Mouse (Mus musculus): Measurements from ENCODE around the gene Gnai3. TPM values are rescaled to one million over a fixed set of nuclear protein-coding genes. Genes with fewer than 3 reads are reported as not detected.
A peak's percentile ranks its signal among the peaks of the same experiment; 100 is the strongest.

Gene Gnai3
- polyA plus RNA-seq, 1 experiment from 2014 or later = 155 TPM

- no peaks in the 10 kb centered on the region for H3K36me3 ChIP-seq (ENCODE audit: control insufficient read depth, insufficient read depth)
- WGBS = 88% methylated on average over 6 of the region's 6 CpGs
- H3K9me3 ChIP-seq (ENCODE audit: control insufficient read depth, low read length) = no peaks in the 10 kb centered on the region
- H3K27me3 ChIP-seq (replicated peaks; ENCODE audit: control insufficient read depth, insufficient read depth, low read length) = no peaks in the 10 kb centered on the region
- ATAC-seq = no peak
- H3K4me1 ChIP-seq (replicated peaks; ENCODE audit: control insufficient read depth, insufficient read depth, low read length) = peaks cover 15% of the 10 kb centered on the region
- H3K4me3 ChIP-seq (replicated peaks; ENCODE audit: low read length) = no peak overlapping the region
- no peak overlapping the region for H3K4me2 ChIP-seq (ENCODE audit: low read length)
- H3K9ac ChIP-seq (replicated peaks; ENCODE audit: low read depth, low read length) = no peak overlapping the region
- no peak overlapping the region for H3K27ac ChIP-seq (ENCODE audit: low read length)
Measured at GRCm38 (mm10) chr3:108098316-108098715, 47.6 kb downstream of the Gnai3 start.

GRCm38 (mm10) chr3:108097656-108098055 is 48.3 kb downstream of the Gnai3 start:
- H3K9ac ChIP-seq (replicated peaks; ENCODE audit: low read depth, low read length) = no peak overlapping the region
- H3K4me2 ChIP-seq (ENCODE audit: low read length) = no peak overlapping the region
- peaks cover 15% of the 10 kb centered on the region for H3K4me1 ChIP-seq (replicated peaks; ENCODE audit: control insufficient read depth, insufficient read depth, low read length)
- no peaks in the 10 kb centered on the region for H3K27me3 ChIP-seq (replicated peaks; ENCODE audit: control insufficient read depth, insufficient read depth, low read length)
- H3K27ac ChIP-seq (ENCODE audit: low read length) = no peak overlapping the region
- no peak for ATAC-seq
- H3K9me3 ChIP-seq (ENCODE audit: control insufficient read depth, low read length) = no peaks in the 10 kb centered on the region
- H3K36me3 ChIP-seq (ENCODE audit: control insufficient read depth, insufficient read depth) = no peaks in the 10 kb centered on the region
- 84% methylated on average over 8 of the region's 8 CpGs for WGBS
- H3K4me3 ChIP-seq (replicated peaks; ENCODE audit: low read length) = no peak overlapping the region

GRCm38 (mm10) chr3:108096726-108097125 is 49.2 kb downstream of the Gnai3 start:
- Histone ChIP-seq H3K9ac (replicated peaks; ENCODE audit: low read depth, low read length) (no peak overlapping the region), H3K27me3 (replicated peaks; ENCODE audit: control insufficient read depth, insufficient read depth, low read length) (no peaks in the 10 kb centered on the region), H3K4me1 (replicated peaks; ENCODE audit: control insufficient read depth, insufficient read depth, low read length) (peaks cover 10% of the 10 kb centered on the region), H3K36me3 (ENCODE audit: control insufficient read depth, insufficient read depth) (no peaks in the 10 kb centered on the region), H3K4me2 (ENCODE audit: low read length) (no peak overlapping the region), H3K27ac (ENCODE audit: low read length) (no peak overlapping the region), H3K9me3 (ENCODE audit: control insufficient read depth, low read length) (no peaks in the 10 kb centered on the region), H3K4me3 (replicated peaks; ENCODE audit: low read length) (no peak overlapping the region)
- ATAC-seq = no peak
- WGBS = 91% methylated on average over 10 of the region's 10 CpGs

- no peak overlapping the region for H3K9ac ChIP-seq (replicated peaks; ENCODE audit: low read depth, low read length)
- no peak overlapping the region for H3K27ac ChIP-seq (ENCODE audit: low read length)
- no peaks in the 10 kb centered on the region for H3K36me3 ChIP-seq (ENCODE audit: control insufficient read depth, insufficient read depth)
- no peaks in the 10 kb centered on the region for H3K27me3 ChIP-seq (replicated peaks; ENCODE audit: control insufficient read depth, insufficient read depth, low read length)
- ATAC-seq = no peak
- H3K9me3 ChIP-seq (ENCODE audit: control insufficient read depth, low read length) = no peaks in the 10 kb centered on the region
- 72% methylated on average over 8 of the region's 8 CpGs for WGBS
- no peak overlapping the region for H3K4me3 ChIP-seq (replicated peaks; ENCODE audit: low read length)
- no peak overlapping the region for H3K4me2 ChIP-seq (ENCODE audit: low read length)
- H3K4me1 ChIP-seq (replicated peaks; ENCODE audit: control insufficient read depth, insufficient read depth, low read length) = peaks cover 6% of the 10 kb centered on the region
Measured at GRCm38 (mm10) chr3:108096226-108096625, 49.7 kb downstream of the Gnai3 start.

GRCm38 (mm10) chr3:108094976-108095760 is 50.8 kb downstream of the Gnai3 start:
- 93% methylated on average over 12 of the region's 12 CpGs for WGBS
- no peak for ATAC-seq
- no peak overlapping the region for H3K4me3 ChIP-seq (replicated peaks; ENCODE audit: low read length)
- no peaks in the 10 kb centered on the region for H3K27me3 ChIP-seq (replicated peaks; ENCODE audit: control insufficient read depth, insufficient read depth, low read length)
- H3K4me1 ChIP-seq (replicated peaks; ENCODE audit: control insufficient read depth, insufficient read depth, low read length) = no peaks in the 10 kb centered on the region
- H3K9ac ChIP-seq (replicated peaks; ENCODE audit: low read depth, low read length) = no peak overlapping the region
- H3K27ac ChIP-seq (ENCODE audit: low read length) = no peak overlapping the region
- no peaks in the 10 kb centered on the region for H3K36me3 ChIP-seq (ENCODE audit: control insufficient read depth, insufficient read depth)
- no peaks in the 10 kb centered on the region for H3K9me3 ChIP-seq (ENCODE audit: control insufficient read depth, low read length)
- H3K4me2 ChIP-seq (ENCODE audit: low read length) = no peak overlapping the region

GRCm38 (mm10) chr3:108094146-108094545 is 51.8 kb downstream of the Gnai3 start:
- H3K9me3 ChIP-seq (ENCODE audit: control insufficient read depth, low read length) = no peaks in the 10 kb centered on the region
- 74% methylated on average over 1 of the region's 1 CpGs for WGBS
- no peaks in the 10 kb centered on the region for H3K27me3 ChIP-seq (replicated peaks; ENCODE audit: control insufficient read depth, insufficient read depth, low read length)
- H3K36me3 ChIP-seq (ENCODE audit: control insufficient read depth, insufficient read depth) = no peaks in the 10 kb centered on the region
- no peak overlapping the region for H3K4me2 ChIP-seq (ENCODE audit: low read length)
- H3K9ac ChIP-seq (replicated peaks; ENCODE audit: low read depth, low read length) = no peak overlapping the region
- H3K27ac ChIP-seq (ENCODE audit: low read length) = no peak overlapping the region
- no peak overlapping the region for H3K4me3 ChIP-seq (replicated peaks; ENCODE audit: low read length)
- no peaks in the 10 kb centered on the region for H3K4me1 ChIP-seq (replicated peaks; ENCODE audit: control insufficient read depth, insufficient read depth, low read length)
- ATAC-seq = no peak

GRCm38 (mm10) chr3:108093306-108093705 is 52.6 kb downstream of the Gnai3 start:
- Histone ChIP-seq H3K4me2 (ENCODE audit: low read length) (no peak overlapping the region), H3K27me3 (replicated peaks; ENCODE audit: control insufficient read depth, insufficient read depth, low read length) (no peaks in the 10 kb centered on the region), H3K4me1 (replicated peaks; ENCODE audit: control insufficient read depth, insufficient read depth, low read length) (no peaks in the 10 kb centered on the region), H3K4me3 (replicated peaks; ENCODE audit: low read length) (no peak overlapping the region), H3K36me3 (ENCODE audit: control insufficient read depth, insufficient read depth) (no peaks in the 10 kb centered on the region), H3K9me3 (ENCODE audit: control insufficient read depth, low read length) (no peaks in the 10 kb centered on the region), H3K9ac (replicated peaks; ENCODE audit: low read depth, low read length) (no peak overlapping the region), H3K27ac (ENCODE audit: low read length) (no peak overlapping the region)
- WGBS = 48% methylated on average over 6 of the region's 6 CpGs
- ATAC-seq = no peak

GRCm38 (mm10) chr3:108092536-108093115 is 53.3 kb downstream of the Gnai3 start, which contains the start of gene Gnat2:
TSS of gene Gnat2 (plus strand) at chr3:108092789.
- no peaks in the 10 kb centered on the region for H3K36me3 ChIP-seq (ENCODE audit: control insufficient read depth, insufficient read depth)
- ATAC-seq = no peak
- 49% methylated on average over 15 of the region's 15 CpGs for WGBS

GRCm38 (mm10) chr3:108092030-108092429 is 53.9 kb downstream of the Gnai3 start:
- H3K4me1 ChIP-seq (replicated peaks; ENCODE audit: control insufficient read depth, insufficient read depth, low read length) = no peaks in the 10 kb centered on the region; the same call in 1 of the 2 replicates
- no peak overlapping the region for H3K27ac ChIP-seq (ENCODE audit: low read length)
- H3K4me2 ChIP-seq (ENCODE audit: low read length) = no peak overlapping the region
- H3K27me3 ChIP-seq (replicated peaks; ENCODE audit: control insufficient read depth, insufficient read depth, low read length) = no peaks in the 10 kb centered on the region
- H3K9ac ChIP-seq (replicated peaks; ENCODE audit: low read depth, low read length) = no peak overlapping the region
- no peak for ATAC-seq
- H3K9me3 ChIP-seq (ENCODE audit: control insufficient read depth, low read length) = no peaks in the 10 kb centered on the region
- WGBS = 82% methylated on average over 6 of the region's 6 CpGs
- no peak overlapping the region for H3K4me3 ChIP-seq (replicated peaks; ENCODE audit: low read length)
- no peaks in the 10 kb centered on the region for H3K36me3 ChIP-seq (ENCODE audit: control insufficient read depth, insufficient read depth)

More at GRCm38 (mm10) chr3:108092536-108093115, 53.3 kb downstream of the Gnai3 start, which contains the start of gene Gnat2:
- H3K27ac ChIP-seq (ENCODE audit: low read length) = no peak within 1 kb of the TSS
- no peaks in the 10 kb centered on the region for H3K4me1 ChIP-seq (replicated peaks; ENCODE audit: control insufficient read depth, insufficient read depth, low read length)
- no peaks in the 10 kb centered on the region for H3K9me3 ChIP-seq (ENCODE audit: control insufficient read depth, low read length)
- no peak within 1 kb of the TSS for H3K4me2 ChIP-seq (ENCODE audit: low read length)
- H3K27me3 ChIP-seq (replicated peaks; ENCODE audit: control insufficient read depth, insufficient read depth, low read length) = no peaks in the 10 kb centered on the region
- 0 out of 2 replicates have a peak within 1 kb of the TSS, but pooled peaks have one; percentile 13 for H3K9ac ChIP-seq (replicated peaks; ENCODE audit: low read depth, low read length)
- no peak within 1 kb of the TSS for H3K4me3 ChIP-seq (replicated peaks; ENCODE audit: low read length)
